Mouse (Mus musculus) small intestine, adult 2 months (tissue): ENCODE measurements around the gene Hpn. TPM values are rescaled to one million over a fixed set of nuclear protein-coding genes. Genes with fewer than 3 reads are reported as not detected.
A peak's percentile ranks its signal among the peaks of the same experiment; 100 is the strongest.

Experiments used
- H3K27ac ChIP-seq: fragments of 200-500 bp; 2 replicates; pipeline ENCODE4 v1.5.1; 2012; ENCODE audit warnings: low read depth, low read length, control low read depth, inconsistent platforms; ENCODE audit not compliant: insufficient read depth
- H3K27me3 ChIP-seq: fragments of 200-500 bp; 2 replicates; pipeline ENCODE4 v1.6.1; 2012; ENCODE audit warnings: mild to moderate bottlenecking, moderate library complexity, low read length, inconsistent platforms; ENCODE audit not compliant: control insufficient read depth, insufficient read depth
- H3K36me3 ChIP-seq: fragments of 200-500 bp; 2 replicates; pipeline ENCODE4 v1.6.1; 2012; ENCODE audit warnings: mild to moderate bottlenecking, low read length, control low read depth, inconsistent platforms; ENCODE audit not compliant: control insufficient read depth, insufficient read depth
- H3K4me1 ChIP-seq: fragments of 200-500 bp; 2 replicates; pipeline ENCODE4 v1.6.1; 2012; ENCODE audit warnings: low read length, inconsistent platforms, mixed read lengths; ENCODE audit not compliant: control insufficient read depth, insufficient read depth, insufficient read length
- H3K4me3 ChIP-seq: fragments of 200-500 bp; 2 replicates; pipeline ENCODE4 v1.5.1; 2012; ENCODE audit warnings: low read depth, mild to moderate bottlenecking, control low read depth, inconsistent platforms, low read length, moderate library complexity
- CTCF ChIP-seq: fragments of 200-500 bp; IDR thresholded peaks from 2 replicates; pipeline ENCODE4 v1.5.1; 2012; ENCODE audit warnings: low read depth, mild to moderate bottlenecking, control low read depth, inconsistent platforms, low read length, moderate library complexity, mixed read lengths; ENCODE audit not compliant: insufficient replicate concordance, insufficient read length; ENCODE audit errors: extremely low read depth
- POLR2A ChIP-seq: fragments of 200-500 bp; IDR thresholded peaks from 2 replicates; pipeline ENCODE4 v1.6.1; 2012; ENCODE audit warnings: low read depth, mild to moderate bottlenecking, control low read depth, inconsistent platforms, low read length, moderate library complexity
- WGBS: fragments of 180-500 bp; shearing (Covaris S2); methylation state at CpG from one replicate; pipeline ENCODE4 v1.1.7; 2018; 5-methylcytosine and 5-hydroxymethylcytosine counted together
- polyA plus RNA-seq: library from polyadenylated mRNA; depleted of rRNA; stranded (reverse); fragments of >200 nt; gene quantifications from 2 replicates; pipeline ENCODE4 v1.2.3, GENCODE M21; 2012; rRNA removed

Hpn gene
- 4.2 and 27.5 TPM in 2 replicates for polyA plus RNA-seq

DNA sequence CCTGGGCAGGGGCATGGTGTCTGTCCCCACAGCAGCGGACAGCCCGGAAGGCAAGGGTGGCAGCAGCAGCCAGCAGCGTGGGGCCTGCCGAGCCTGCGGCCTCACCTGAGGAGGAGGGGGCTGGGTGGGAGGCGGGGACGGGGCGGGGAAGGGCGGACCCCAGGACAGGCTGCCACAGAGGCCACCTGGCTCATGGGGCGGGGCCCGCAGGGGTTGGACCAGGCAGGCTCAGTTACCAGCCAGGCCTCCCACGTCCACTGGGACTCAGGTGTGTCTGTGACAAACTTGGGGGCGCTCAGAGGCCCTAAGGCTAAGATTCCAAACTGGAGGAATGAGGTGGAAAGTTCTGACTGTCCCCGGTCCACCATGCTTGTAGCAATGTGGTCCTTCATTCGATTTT is at the start of gene Hpn:
Gene Hpn, minus strand, starts transcription at position 109 of the 400 bp plus-strand sequence.
- WGBS = 21% methylated on average over 15 of the region's 15 CpGs
- no peaks in the 10 kb centered on the region for H3K27me3 ChIP-seq
- TF ChIP-seq CTCF (no peak), POLR2A (no peak)
- no peak within 1 kb of the TSS for H3K27ac ChIP-seq
- peak within 1 kb of the TSS; percentile 16; the same call in 1 of the 2 replicates for H3K4me3 ChIP-seq
- H3K36me3 ChIP-seq = no peaks in the 10 kb centered on the region
- H3K4me1 ChIP-seq = no peaks in the 10 kb centered on the region; the same call in 1 of the 2 replicates

DNA sequence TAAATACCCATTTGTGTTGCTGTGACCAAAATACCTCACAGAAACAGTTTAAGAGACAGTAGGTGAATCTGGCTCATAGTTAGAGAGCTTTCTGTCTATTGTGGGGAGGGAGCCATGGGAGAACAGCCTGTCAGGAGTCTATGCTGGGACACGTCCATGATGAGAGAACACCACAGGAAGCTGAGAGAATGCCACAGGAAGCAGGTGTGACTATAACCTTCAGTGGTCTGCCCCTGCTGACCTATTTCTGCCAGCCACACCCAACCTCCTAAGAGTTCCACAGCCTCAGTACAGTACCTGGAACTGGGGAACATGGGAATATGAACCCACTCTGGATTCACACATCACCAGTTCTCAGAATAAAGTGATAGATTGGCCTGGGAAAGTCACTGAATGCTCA is 49.7 kb upstream of the Hpn start:
- Histone ChIP-seq H3K4me1 (peaks cover 5% of the 10 kb centered on the region; the same call in 1 of the 2 replicates), H3K27me3 (no peaks in the 10 kb centered on the region), H3K36me3 (no peaks in the 10 kb centered on the region), H3K27ac (no peak overlapping the region), H3K4me3 (no peak overlapping the region)
- 73% methylated on average over 1 of the region's 1 CpGs for WGBS
- no peak for TF ChIP-seq POLR2A
- TF ChIP-seq CTCF = no peak

GRCm38 (mm10) chr7:31163666-31164577 is 48.8 kb upstream of the Hpn start:
- 56% methylated on average over 3 of the region's 3 CpGs for WGBS
- Histone ChIP-seq H3K27ac (no peak overlapping the region), H3K27me3 (no peaks in the 10 kb centered on the region), H3K4me3 (no peak overlapping the region), H3K4me1 (peaks cover 5% of the 10 kb centered on the region; the same call in 1 of the 2 replicates), H3K36me3 (no peaks in the 10 kb centered on the region)
- TF ChIP-seq POLR2A (no peak), CTCF (no peak)

DNA sequence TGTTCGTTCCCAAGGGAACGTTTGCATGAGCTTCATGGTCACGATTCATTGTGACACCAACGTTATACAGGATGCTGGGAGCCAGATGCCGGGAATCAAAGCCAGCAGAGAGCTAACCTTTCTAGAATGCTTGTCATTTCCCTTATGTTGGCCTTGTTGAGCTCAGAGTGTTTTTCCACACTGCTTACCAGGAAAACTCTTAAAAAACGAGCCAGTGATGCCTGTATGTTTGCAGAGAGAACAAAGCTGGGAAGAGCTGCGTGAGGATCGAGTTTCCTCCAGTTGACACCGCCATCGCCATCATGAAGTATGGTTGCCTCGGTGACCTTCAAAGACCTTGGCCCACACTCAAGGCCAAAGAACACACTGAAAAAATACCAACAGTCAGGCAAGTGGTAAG is 47.2 kb upstream of the Hpn start:
- whole genome bisulfite sequencing = 77% methylated on average over 11 of the region's 11 CpGs
- peaks cover 5% of the 10 kb centered on the region; the same call in 1 of the 2 replicates for H3K4me1 ChIP-seq

DNA sequence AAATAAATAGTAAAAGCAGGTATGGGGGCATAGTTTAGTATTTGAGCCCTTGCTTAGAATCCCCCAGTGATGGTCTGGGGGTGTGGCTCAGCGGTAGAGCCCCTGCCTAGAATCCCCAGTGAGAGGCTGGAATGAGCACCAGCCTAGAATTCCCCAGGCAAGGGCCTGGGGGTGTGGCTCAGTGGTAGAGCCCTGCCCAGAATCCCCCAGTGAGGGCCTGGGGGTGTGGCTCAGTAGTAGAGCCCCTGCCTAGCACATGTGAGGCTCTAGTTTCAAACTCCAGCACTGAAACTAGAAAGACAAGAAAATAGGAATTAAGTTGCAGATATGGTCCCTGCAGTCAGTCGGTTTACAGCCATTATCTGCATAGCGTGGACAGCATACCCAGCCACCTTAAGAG is 46.7 kb upstream of the Hpn start:
- Histone ChIP-seq H3K4me3 (no peak overlapping the region), H3K4me1 (peaks cover 5% of the 10 kb centered on the region; the same call in 1 of the 2 replicates), H3K36me3 (no peaks in the 10 kb centered on the region), H3K27ac (peak overlapping the region; percentile 43; the same call in 1 of the 2 replicates), H3K27me3 (no peaks in the 10 kb centered on the region)
- WGBS = 60% methylated on average over 3 of the region's 3 CpGs
- TF ChIP-seq POLR2A = no peak
- TF ChIP-seq CTCF = no peak

More for the DNA sequence above, 47.2 kb upstream of the Hpn start:
- no peaks in the 10 kb centered on the region for H3K36me3 ChIP-seq
- no peak for TF ChIP-seq POLR2A
- no peak for TF ChIP-seq CTCF
- H3K27ac ChIP-seq = peak overlapping the region; percentile 53
- H3K27me3 ChIP-seq = no peaks in the 10 kb centered on the region
- no peak overlapping the region for H3K4me3 ChIP-seq

DNA sequence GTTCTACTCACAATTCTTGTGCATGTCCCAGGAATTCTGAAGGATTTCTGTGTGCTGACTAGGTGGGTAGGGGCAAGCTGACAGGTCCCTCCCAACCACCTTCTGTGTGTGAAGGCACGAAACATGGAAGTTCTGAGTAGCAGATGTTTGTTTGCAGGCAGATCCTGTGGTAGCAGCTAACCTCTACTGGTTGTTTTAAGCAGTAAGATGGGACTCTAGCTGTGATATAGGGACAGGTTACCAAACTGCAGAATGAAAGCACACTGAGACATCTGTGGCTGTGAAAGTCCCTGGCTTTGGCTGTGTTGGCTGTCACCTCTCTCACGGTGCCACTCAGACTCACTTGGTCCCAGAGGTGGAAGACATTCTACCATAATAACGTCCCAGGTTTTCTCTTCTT is 46.2 kb upstream of the Hpn start:
- WGBS = 78% methylated on average over 3 of the region's 3 CpGs
- no peak for TF ChIP-seq CTCF
- TF ChIP-seq POLR2A = no peak

DNA sequence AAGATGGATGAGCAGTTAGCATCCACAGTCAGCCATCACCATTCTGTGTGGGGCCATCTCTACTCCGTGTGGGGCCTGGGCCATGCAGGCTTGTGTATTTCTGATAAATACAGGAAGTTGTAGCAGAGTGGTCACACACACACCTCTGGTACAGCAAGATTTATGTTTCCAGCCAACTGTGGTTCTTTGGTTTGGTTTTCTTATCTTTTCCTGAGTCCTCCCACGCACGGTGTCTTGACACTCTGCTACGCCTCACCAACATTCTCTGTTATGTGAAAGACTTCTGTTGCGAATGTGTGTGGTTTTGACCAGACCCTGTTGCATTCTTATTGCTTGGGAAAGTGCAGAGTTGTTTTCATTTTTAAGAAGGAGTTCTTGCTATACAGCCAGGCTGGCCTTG is 45.7 kb upstream of the Hpn start:
- Histone ChIP-seq H3K4me1 (peaks cover 8% of the 10 kb centered on the region; the same call in 1 of the 2 replicates), H3K4me3 (no peak overlapping the region), H3K27me3 (no peaks in the 10 kb centered on the region), H3K36me3 (no peaks in the 10 kb centered on the region), H3K27ac (peak overlapping the region; percentile 61)
- 60% methylated on average over 5 of the region's 5 CpGs for WGBS
- TF ChIP-seq CTCF (no peak), POLR2A (no peak)

More for the DNA sequence above, 46.2 kb upstream of the Hpn start:
- Histone ChIP-seq H3K4me3 (no peak overlapping the region), H3K27me3 (no peaks in the 10 kb centered on the region), H3K27ac (peak overlapping the region; percentile 61), H3K4me1 (peaks cover 5% of the 10 kb centered on the region; the same call in 1 of the 2 replicates), H3K36me3 (no peaks in the 10 kb centered on the region)
